Mouse (Mus musculus) intestine, embryonic 15.5 days (tissue): ENCODE results near the gene Scfd2. TPM values are rescaled to one million over a fixed set of nuclear protein-coding genes. Genes with fewer than 3 reads are reported as not detected.

Source experiments
- ATAC-seq: fragments of 200-750 bp; cut with Nextera tagmentation; 2 replicates; pipeline ENCODE4 v1.8.0; 2017; ENCODE audit warnings: moderate TSS enrichment, moderate library complexity
- H3K27ac ChIP-seq: fragments of 300-500 bp; sonication (generic); 2 replicates; pipeline ENCODE4 v1.5.1; 2015; ENCODE audit warnings: mild to moderate bottlenecking, inconsistent platforms
- H3K27me3 ChIP-seq: fragments of 300-500 bp; sonication (generic); replicated peaks from 2 replicates; pipeline ENCODE4 v1.6.1; 2015; ENCODE audit warnings: inconsistent platforms
- H3K36me3 ChIP-seq: fragments of 300-500 bp; sonication (generic); 2 replicates; pipeline ENCODE4 v1.6.1; 2015; ENCODE audit warnings: inconsistent platforms
- H3K4me1 ChIP-seq: fragments of 300-500 bp; sonication (generic); replicated peaks from 2 replicates; pipeline ENCODE4 v1.6.1; 2015; ENCODE audit warnings: inconsistent platforms
- H3K4me2 ChIP-seq: fragments of 300-500 bp; sonication (generic); replicated peaks from 2 replicates; pipeline ENCODE4 v1.6.1; 2015; ENCODE audit warnings: mild to moderate bottlenecking, inconsistent platforms
- H3K4me3 ChIP-seq: fragments of 300-500 bp; sonication (generic); replicated peaks from 2 replicates; pipeline ENCODE4 v1.5.1; 2015; ENCODE audit warnings: inconsistent platforms
- H3K9ac ChIP-seq: fragments of 300-500 bp; sonication (generic); 2 replicates; pipeline ENCODE4 v1.6.1; 2015; ENCODE audit warnings: inconsistent platforms
- H3K9me3 ChIP-seq: fragments of 300-500 bp; sonication (generic); 2 replicates; pipeline ENCODE4 v1.6.1; 2016; ENCODE audit warnings: inconsistent platforms
- WGBS: fragments of 180-500 bp; shearing (Covaris S2); methylation state at CpG from one replicate; pipeline ENCODE4 v1.1.7; 2015; 5-methylcytosine and 5-hydroxymethylcytosine counted together
- polyA plus RNA-seq: library from polyadenylated mRNA; unstranded; fragments of >200 nt; fragmentation: Nextera tagmentation; extraction: Ambion mirVana; gene quantifications from 2 replicates; pipeline ENCODE4 v1.2.1, GENCODE M21; 2015

Scfd2 gene
- polyA plus RNA-seq, 1 experiment from 2014 or later, result 17.2 TPM

- no peak for ATAC-seq
- Histone ChIP-seq H3K4me1 (peaks cover 8% of the 10 kb centered on the region; the same call in 1 of the 2 replicates), H3K4me3 (no peak overlapping the region), H3K27ac (no peak overlapping the region), H3K27me3 (no peaks in the 10 kb centered on the region), H3K9me3 (no peaks in the 10 kb centered on the region), H3K4me2 (no peak overlapping the region), H3K36me3 (no peaks in the 10 kb centered on the region), H3K9ac (no peak overlapping the region)
- 84% methylated on average over 7 of the region's 7 CpGs for WGBS
Observed at GRCm38 (mm10) chr5:74278428-74278827, 253.1 kb downstream of the Scfd2 start.

DNA sequence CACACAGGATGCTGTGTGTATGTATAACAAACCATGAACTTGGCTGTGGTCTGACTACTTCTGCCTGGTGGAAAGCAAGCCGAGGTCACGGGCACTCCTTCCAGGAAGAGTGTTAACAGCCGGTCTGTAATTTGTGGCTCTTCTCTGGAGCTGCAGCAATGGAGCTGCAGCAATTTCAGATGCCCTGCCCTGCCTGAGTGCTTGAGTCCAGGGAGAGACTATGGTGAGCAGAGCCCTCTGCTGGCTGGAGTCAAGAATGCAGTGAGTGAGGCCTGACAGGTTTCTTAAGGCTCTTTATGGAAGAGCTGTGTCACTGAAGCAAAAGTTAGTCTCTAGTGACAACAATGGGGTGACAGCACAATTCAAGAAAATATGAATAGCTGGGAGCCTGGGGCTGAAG lies 253.8 kb downstream of the Scfd2 start:
- Histone ChIP-seq H3K36me3 (no peaks in the 10 kb centered on the region), H3K9ac (no peak overlapping the region), H3K4me2 (no peak overlapping the region), H3K9me3 (no peaks in the 10 kb centered on the region), H3K27me3 (no peaks in the 10 kb centered on the region), H3K4me1 (peaks cover 8% of the 10 kb centered on the region; the same call in 1 of the 2 replicates), H3K4me3 (no peak overlapping the region), H3K27ac (no peak overlapping the region)
- ATAC-seq, result peak; percentile 85
- WGBS, result 0% methylated on average over 3 of the region's 3 CpGs

DNA sequence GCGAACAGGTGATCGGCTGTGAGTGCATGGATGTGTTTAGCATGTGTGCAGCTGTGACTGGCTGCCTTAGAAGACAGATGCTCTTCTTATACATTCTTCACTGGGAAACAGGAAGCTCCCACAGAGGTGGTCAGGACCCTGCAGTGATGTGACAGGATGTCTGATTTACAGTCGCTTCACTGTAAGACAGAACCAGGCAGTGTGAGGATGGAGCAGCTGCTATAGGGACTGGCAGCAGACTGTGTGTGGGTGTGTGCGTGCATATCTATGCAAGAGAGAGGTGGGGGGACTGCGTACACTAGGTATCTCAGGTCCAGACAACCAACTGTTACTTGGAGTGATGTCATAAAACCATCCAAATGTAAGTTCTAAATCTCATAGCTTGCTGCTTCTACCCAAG lies 254.3 kb downstream of the Scfd2 start:
- H3K4me3 ChIP-seq, result no peak overlapping the region
- 65% methylated on average over 5 of the region's 5 CpGs for WGBS
- ATAC-seq, result peak; percentile 43; the same call in 1 of the 2 replicates
- no peaks in the 10 kb centered on the region for H3K27me3 ChIP-seq
- no peak overlapping the region for H3K4me2 ChIP-seq
- no peak overlapping the region for H3K9ac ChIP-seq
- H3K4me1 ChIP-seq, result peaks cover 8% of the 10 kb centered on the region; the same call in 1 of the 2 replicates
- H3K9me3 ChIP-seq, result no peaks in the 10 kb centered on the region
- H3K36me3 ChIP-seq, result no peaks in the 10 kb centered on the region
- no peak overlapping the region for H3K27ac ChIP-seq

DNA sequence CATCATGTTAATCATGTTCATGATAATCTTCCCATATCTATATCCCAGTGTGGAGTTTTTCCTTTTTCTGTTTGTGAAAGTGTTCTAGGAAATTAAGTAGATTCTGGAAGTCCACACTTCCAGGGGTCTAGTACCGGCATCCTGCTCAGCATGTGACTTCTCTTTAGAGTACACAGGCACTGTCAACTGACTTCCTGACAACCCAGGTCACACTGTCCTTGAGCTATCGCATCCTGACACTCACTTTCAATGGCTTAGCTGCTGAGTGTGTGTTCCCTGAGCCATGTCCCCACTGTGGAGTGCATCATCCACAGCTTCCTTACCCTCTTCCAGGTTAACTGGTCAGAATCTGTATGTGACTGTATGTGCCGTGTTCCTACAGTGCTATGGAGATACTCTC lies 258.2 kb downstream of the Scfd2 start:
- Histone ChIP-seq H3K4me3 (no peak overlapping the region), H3K9me3 (no peaks in the 10 kb centered on the region), H3K4me2 (no peak overlapping the region), H3K9ac (no peak overlapping the region), H3K27me3 (no peaks in the 10 kb centered on the region), H3K4me1 (peaks cover 8% of the 10 kb centered on the region; the same call in 1 of the 2 replicates), H3K36me3 (no peaks in the 10 kb centered on the region), H3K27ac (no peak overlapping the region)
- ATAC-seq, result no peak
- 73% methylated on average over 3 of the region's 3 CpGs for WGBS

DNA sequence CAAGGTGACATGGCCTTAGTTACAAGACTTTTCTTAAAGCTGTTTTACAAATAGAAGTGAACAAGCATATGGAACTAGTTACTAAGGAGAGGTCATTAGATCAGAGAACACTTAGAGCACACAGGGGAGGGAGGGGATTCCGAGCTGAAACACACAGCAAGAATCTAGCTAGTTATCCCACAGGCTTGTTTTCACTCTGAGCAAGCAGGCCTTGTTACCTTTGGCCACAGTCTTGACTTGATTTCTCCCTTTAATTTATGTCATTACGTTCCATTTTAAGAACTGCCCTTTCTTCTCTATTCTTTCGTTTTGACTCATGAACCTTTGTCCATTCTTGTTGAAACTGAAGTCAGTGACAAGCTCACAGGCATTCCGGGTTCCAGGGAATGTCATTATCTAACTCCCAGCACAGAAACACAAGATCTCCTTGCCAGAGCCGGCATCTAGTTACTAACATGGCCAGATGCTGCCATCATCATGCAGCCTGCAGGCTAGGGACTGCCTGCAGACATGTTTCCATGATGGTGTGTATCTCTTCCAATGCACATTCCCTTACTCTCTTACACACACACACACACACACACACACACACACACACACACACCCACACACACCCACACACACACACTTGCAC lies 263.7 kb downstream of the Scfd2 start:
- Histone ChIP-seq H3K9me3 (no peaks in the 10 kb centered on the region), H3K27me3 (no peaks in the 10 kb centered on the region), H3K4me2 (no peak overlapping the region), H3K9ac (no peak overlapping the region), H3K36me3 (no peaks in the 10 kb centered on the region), H3K4me3 (no peak overlapping the region), H3K27ac (no peak overlapping the region), H3K4me1 (peaks cover 13% of the 10 kb centered on the region; the same call in 1 of the 2 replicates)
- no peak for ATAC-seq
- 74% methylated on average over 5 of the region's 5 CpGs for WGBS

- Histone ChIP-seq H3K27ac (no peak overlapping the region), H3K9me3 (no peaks in the 10 kb centered on the region), H3K36me3 (no peaks in the 10 kb centered on the region), H3K27me3 (no peaks in the 10 kb centered on the region), H3K4me3 (no peak overlapping the region), H3K4me1 (peaks cover 13% of the 10 kb centered on the region; the same call in 1 of the 2 replicates), H3K9ac (no peak overlapping the region), H3K4me2 (no peak overlapping the region)
- ATAC-seq, result no peak
- 71% methylated on average over 1 of the region's 1 CpGs for WGBS
Observed at GRCm38 (mm10) chr5:74267196-74267595, 264.4 kb downstream of the Scfd2 start.

DNA sequence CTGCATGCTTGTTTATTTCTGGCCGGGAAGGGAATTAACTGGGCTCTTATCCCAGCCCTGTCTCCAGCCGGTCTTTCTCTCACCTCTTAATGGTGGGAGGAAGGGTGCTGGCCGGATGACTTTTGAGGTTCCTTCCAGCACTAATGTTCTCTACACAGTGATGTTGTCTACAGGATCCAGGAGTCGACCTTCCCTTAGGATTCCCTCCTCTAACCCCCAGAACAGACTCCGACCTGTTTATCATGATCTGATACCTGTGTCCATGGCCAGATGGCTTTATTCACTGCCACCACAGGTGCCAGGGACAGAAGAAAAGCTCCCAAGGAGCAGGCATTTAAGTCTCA lies 265.1 kb downstream of the Scfd2 start:
- H3K4me3 ChIP-seq, result no peak overlapping the region
- no peaks in the 10 kb centered on the region for H3K27me3 ChIP-seq
- H3K36me3 ChIP-seq, result no peaks in the 10 kb centered on the region
- no peaks in the 10 kb centered on the region for H3K9me3 ChIP-seq
- H3K9ac ChIP-seq, result no peak overlapping the region
- no peak overlapping the region for H3K27ac ChIP-seq
- no peak for ATAC-seq
- 45% methylated on average over 5 of the region's 5 CpGs for WGBS
- no peak overlapping the region for H3K4me2 ChIP-seq
- peaks cover 16% of the 10 kb centered on the region for H3K4me1 ChIP-seq

- H3K27ac ChIP-seq, result peak overlapping the region; percentile 25; the same call in 1 of the 2 replicates
- 49% methylated on average over 13 of the region's 13 CpGs for WGBS
- no peak for ATAC-seq
- no peaks in the 10 kb centered on the region for H3K9me3 ChIP-seq
- peaks cover 22% of the 10 kb centered on the region for H3K4me1 ChIP-seq
- H3K9ac ChIP-seq, result no peak overlapping the region
- H3K4me3 ChIP-seq, result no peak overlapping the region
- H3K27me3 ChIP-seq, result no peaks in the 10 kb centered on the region
- no peak overlapping the region for H3K4me2 ChIP-seq
- H3K36me3 ChIP-seq, result no peaks in the 10 kb centered on the region
Observed at GRCm38 (mm10) chr5:74265601-74266475, 265.7 kb downstream of the Scfd2 start.

DNA sequence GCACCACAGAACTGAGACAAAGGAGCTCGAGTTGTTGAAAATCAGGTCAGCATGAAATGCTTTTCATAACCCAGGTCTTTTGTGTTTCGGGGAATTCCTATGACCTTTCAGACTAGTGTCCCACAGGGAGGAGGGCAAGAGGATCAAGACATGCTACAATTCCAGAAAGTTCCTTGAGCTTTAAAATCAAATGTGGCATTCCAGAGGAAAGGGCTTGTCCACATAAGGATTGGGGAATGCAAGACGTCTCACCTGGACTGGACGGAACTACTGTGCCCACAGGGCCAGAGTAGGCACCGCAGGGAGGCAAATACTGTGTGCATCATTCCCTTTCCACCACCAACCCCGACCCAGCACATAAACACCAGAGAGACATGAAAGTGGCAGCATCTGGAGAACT lies 266.4 kb downstream of the Scfd2 start:
- Histone ChIP-seq H3K9ac (no peak overlapping the region), H3K36me3 (no peaks in the 10 kb centered on the region), H3K27ac (0 out of 2 replicates have a peak overlapping the region, but pooled peaks have one; percentile 25), H3K9me3 (no peaks in the 10 kb centered on the region), H3K27me3 (no peaks in the 10 kb centered on the region), H3K4me2 (no peak overlapping the region), H3K4me1 (peaks cover 29% of the 10 kb centered on the region), H3K4me3 (no peak overlapping the region)
- no peak for ATAC-seq
- WGBS, result 76% methylated on average over 6 of the region's 6 CpGs

DNA sequence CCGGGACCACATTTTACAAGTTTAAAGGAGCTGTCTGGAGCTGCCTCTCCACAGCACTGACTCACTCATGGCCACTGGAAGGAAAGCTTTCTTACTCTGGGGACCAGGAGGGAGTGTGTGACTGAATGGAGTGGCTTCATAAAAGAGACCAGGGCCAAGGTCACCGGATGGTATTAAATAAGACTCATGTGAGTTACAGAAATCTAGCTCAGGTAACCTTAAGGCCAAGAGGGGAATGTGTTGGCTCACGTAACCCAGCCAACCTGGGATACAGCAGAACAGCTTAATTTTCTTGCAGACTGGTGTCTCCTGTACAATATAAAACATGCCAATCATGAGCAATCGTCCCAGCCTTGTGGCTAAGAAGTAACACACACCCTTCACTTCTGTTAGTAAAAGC lies 267.0 kb downstream of the Scfd2 start:
- 87% methylated on average over 4 of the region's 4 CpGs for WGBS
- Histone ChIP-seq H3K4me1 (peaks cover 32% of the 10 kb centered on the region), H3K27ac (no peak overlapping the region), H3K27me3 (no peaks in the 10 kb centered on the region), H3K9ac (no peak overlapping the region), H3K36me3 (no peaks in the 10 kb centered on the region), H3K9me3 (no peaks in the 10 kb centered on the region), H3K4me3 (no peak overlapping the region), H3K4me2 (no peak overlapping the region)
- no peak for ATAC-seq

DNA sequence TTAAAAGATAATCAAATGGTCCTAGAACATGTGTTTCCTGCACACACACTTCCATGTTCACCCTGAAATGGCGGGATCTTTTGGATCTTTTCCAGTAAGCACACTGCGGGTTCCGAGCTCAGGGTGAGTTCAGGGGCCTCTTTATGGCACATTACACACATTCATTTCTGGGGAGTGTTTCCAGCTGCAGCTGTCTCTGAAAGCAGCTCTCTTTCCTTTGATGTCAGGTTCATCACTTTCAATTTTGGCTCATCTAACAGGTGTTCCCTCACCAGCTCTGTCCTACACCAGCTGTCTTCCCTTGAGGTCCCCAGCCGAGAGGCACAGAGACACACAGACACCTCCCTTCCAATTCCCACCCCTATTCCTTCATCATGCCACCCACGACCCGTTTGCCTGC lies 270.5 kb downstream of the Scfd2 start:
- no peaks in the 10 kb centered on the region for H3K27me3 ChIP-seq
- H3K4me2 ChIP-seq, result no peak overlapping the region
- H3K4me1 ChIP-seq, result peaks cover 27% of the 10 kb centered on the region
- H3K9ac ChIP-seq, result no peak overlapping the region
- ATAC-seq, result peak; percentile 58
- peak overlapping the region; percentile 69 for H3K27ac ChIP-seq
- no peaks in the 10 kb centered on the region for H3K9me3 ChIP-seq
- no peaks in the 10 kb centered on the region for H3K36me3 ChIP-seq
- no peak overlapping the region for H3K4me3 ChIP-seq
- 39% methylated on average over 6 of the region's 6 CpGs for WGBS

GRCm38 (mm10) chr5:74260378-74260809 lies 271.2 kb downstream of the Scfd2 start:
- no peak overlapping the region for H3K4me3 ChIP-seq
- WGBS, result 9% methylated on average over 9 of the region's 9 CpGs
- H3K9ac ChIP-seq, result no peak overlapping the region
- no peaks in the 10 kb centered on the region for H3K36me3 ChIP-seq
- peaks cover 21% of the 10 kb centered on the region for H3K4me1 ChIP-seq
- peak overlapping the region; percentile 69 for H3K27ac ChIP-seq
- no peaks in the 10 kb centered on the region for H3K9me3 ChIP-seq
- H3K27me3 ChIP-seq, result no peaks in the 10 kb centered on the region
- peak; percentile 85 for ATAC-seq
- peak overlapping the region; percentile 23; the same call in 1 of the 2 replicates for H3K4me2 ChIP-seq
